Comparison of ENCODE assay signal across 30 mouse cellular contexts in the genomic region with DNA sequence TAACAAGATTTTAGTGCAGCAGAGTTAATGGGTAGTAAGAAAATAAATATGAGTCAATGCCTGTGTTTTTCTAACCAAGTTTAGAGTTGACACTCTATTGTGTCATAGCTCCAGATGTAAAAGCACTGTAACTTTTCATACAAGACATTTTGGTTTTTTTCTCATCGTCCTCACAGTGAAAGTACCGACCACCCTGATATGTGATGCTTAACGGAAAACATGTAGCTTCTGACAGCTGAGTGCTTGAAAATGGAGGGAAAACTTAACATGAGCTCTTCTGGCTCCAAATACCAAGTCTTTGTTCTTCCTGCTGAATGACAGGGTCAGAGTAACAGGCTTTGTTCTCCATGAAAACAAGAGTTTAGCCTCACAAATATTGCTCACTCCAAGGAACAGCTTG.
A peak's percentile ranks its signal among the peaks of the same experiment; 100 is the strongest.
DNase-seq lines count a peak whose midpoint lies in the region; ATAC-seq and TF ChIP-seq lines count a peak whose summit lies in the region.
"Had no signal": no experiment of that assay in that cellular context is flagged by ENCODE, and none has a peak within 500 bp of the region (broad histone marks: within the 10 kb centered on the region; RNA-seq: fewer than 3 reads in every experiment).

No protein-coding gene starts in this region.

- no peak overlapping the region for H3K4me3 ChIP-seq in forebrain, embryonic 14.5 days (ENCODE audit: low read depth, low read length)
- H3K4me3 ChIP-seq in forebrain, embryonic 13.5 days = no peak overlapping the region
- no peak overlapping the region for H3K4me3 ChIP-seq in lung, embryonic 14.5 days (ENCODE audit: low read depth, low read length)
- H3K4me3 ChIP-seq in lung, postnatal 0 days (ENCODE audit: low read depth, low read length) = no peak overlapping the region
- no peak overlapping the region for H3K4me3 ChIP-seq in limb, embryonic 10.5 days
- H3K4me3 ChIP-seq: embryonic facial prominence, embryonic 13.5 days; liver, embryonic 15.5 days; lung, embryonic 15.5 days; megakaryocyte, embryonic 14.5 days; midbrain, embryonic 15.5 days had no signal

- no peaks in the 10 kb centered on the region for H3K36me3 ChIP-seq in forebrain, embryonic 14.5 days (ENCODE audit: control insufficient read depth, insufficient read depth, low read length)
- no peaks in the 10 kb centered on the region for H3K36me3 ChIP-seq in forebrain, embryonic 13.5 days (ENCODE audit: poor library complexity, severe bottlenecking)
- H3K36me3 ChIP-seq in lung, embryonic 14.5 days (ENCODE audit: insufficient read depth) = no peaks in the 10 kb centered on the region
- H3K36me3 ChIP-seq in lung, postnatal 0 days (ENCODE audit: insufficient read depth, low read length) = no peaks in the 10 kb centered on the region
- no peaks in the 10 kb centered on the region for H3K36me3 ChIP-seq in limb, embryonic 10.5 days
- H3K36me3 ChIP-seq: embryonic facial prominence, embryonic 13.5 days; liver, embryonic 15.5 days; lung, embryonic 15.5 days; midbrain, embryonic 15.5 days had no signal

- no peak for TF ChIP-seq EP300 in lung, postnatal 0 days (IDR thresholded peaks at IDR 0.05)

- no peak overlapping the region for H3K27ac ChIP-seq in forebrain, embryonic 14.5 days (ENCODE audit: low read depth, low read length)
- no peak overlapping the region for H3K27ac ChIP-seq in forebrain, embryonic 13.5 days
- H3K27ac ChIP-seq in lung, embryonic 14.5 days (ENCODE audit: low read depth) = no peak overlapping the region
- H3K27ac ChIP-seq in lung, postnatal 0 days (ENCODE audit: low read length) = no peak overlapping the region
- peak overlapping the region; percentile 70; the same call in 1 of the 2 replicates for H3K27ac ChIP-seq in limb, embryonic 10.5 days
- H3K27ac ChIP-seq: embryonic facial prominence, embryonic 13.5 days; hindbrain, embryonic 14.5 days; liver, embryonic 15.5 days; lung, embryonic 15.5 days; midbrain, embryonic 15.5 days had no signal

- no peaks in the 10 kb centered on the region for H3K9me3 ChIP-seq in forebrain, embryonic 14.5 days (replicated peaks; ENCODE audit: control insufficient read depth, low read length)
- H3K9me3 ChIP-seq in forebrain, embryonic 13.5 days (replicated peaks) = no peaks in the 10 kb centered on the region
- H3K9me3 ChIP-seq in lung, embryonic 14.5 days (ENCODE audit: low read depth, low read length) = no peaks in the 10 kb centered on the region
- H3K9me3 ChIP-seq in lung, postnatal 0 days (ENCODE audit: low read length) = no peaks in the 10 kb centered on the region
- no peaks in the 10 kb centered on the region for H3K9me3 ChIP-seq in limb, embryonic 10.5 days (replicated peaks)
- H3K9me3 ChIP-seq: embryonic facial prominence, embryonic 13.5 days; liver, embryonic 15.5 days; lung, embryonic 15.5 days; midbrain, embryonic 15.5 days had no signal

- whole genome bisulfite sequencing in forebrain, embryonic 14.5 days = 34% methylated on average over 3 of the region's 3 CpGs
- 28% methylated on average over 3 of the region's 3 CpGs for WGBS in forebrain, embryonic 13.5 days
- 40% methylated on average over 3 of the region's 3 CpGs for WGBS in lung, embryonic 14.5 days
- WGBS in lung, postnatal 0 days = 58% methylated on average over 3 of the region's 3 CpGs
- 61% methylated on average over 3 of the region's 3 CpGs for WGBS in limb, embryonic 10.5 days

- 0 out of 2 replicates have a peak, but pooled peaks have one; percentile 12 for ATAC-seq in forebrain, embryonic 14.5 days
- no peak for ATAC-seq in forebrain, embryonic 13.5 days
- ATAC-seq in lung, embryonic 14.5 days (ENCODE audit: insufficient read depth) = no peak
- ATAC-seq in lung, postnatal 0 days = no peak
- ATAC-seq: activated CD4-positive, CD25-positive, alpha-beta regulatory T cell, adult 4 months; CD4-positive, CD25-positive, alpha-beta regulatory T cell, adult 4 months; intestine, postnatal 0 days; midbrain, embryonic 15.5 days had no signal

- no peak for DNase-seq in forebrain, embryonic 14.5 days (ENCODE audit: low spot score)
- peak; percentile 5 for DNase-seq in lung, embryonic 14.5 days
- DNase-seq in lung, postnatal 0 days (ENCODE audit: low spot score) = no peak
- DNase-seq in limb, embryonic 10.5 days (ENCODE audit: low spot score) = no peak
- DNase-seq in retina, embryonic 14.5 days (ENCODE audit: low spot score) = peak; percentile 48
- no peak for DNase-seq in heart, adult 18-20 months
- DNase-seq: adrenal gland, adult 2 months; adrenal gland, postnatal 36 days; cerebellum, adult 2 months; cerebellum, postnatal 14 days; gastrocnemius, postnatal 10 days; heart, postnatal 14 days; kidney, adult 9 months; kidney, postnatal 10 days; layer of hippocampus, adult 9-11 months; lung, postnatal 36 days; right cerebral cortex, adult 18-20 months; right cerebral cortex, postnatal 4 days; thymus, adult 2 months; thymus, postnatal 36 days had no signal

- no peak overlapping the region for H3K9ac ChIP-seq in forebrain, embryonic 14.5 days (ENCODE audit: low read length)
- no peak overlapping the region for H3K9ac ChIP-seq in forebrain, embryonic 13.5 days
- no peak overlapping the region for H3K9ac ChIP-seq in lung, embryonic 14.5 days
- H3K9ac ChIP-seq in lung, postnatal 0 days (replicated peaks; ENCODE audit: low read depth) = no peak overlapping the region
- H3K9ac ChIP-seq: embryonic facial prominence, embryonic 13.5 days; hindbrain, embryonic 14.5 days; liver, embryonic 15.5 days; lung, embryonic 15.5 days; midbrain, embryonic 15.5 days had no signal

- TF ChIP-seq CTCF in lung, embryonic 14.5 days (IDR thresholded peaks at IDR 0.05; ENCODE audit: low read depth) = no peak
- no peak for TF ChIP-seq CTCF in lung, postnatal 0 days (IDR thresholded peaks at IDR 0.05)

- no peaks in the 10 kb centered on the region for H3K27me3 ChIP-seq in forebrain, embryonic 14.5 days (replicated peaks; ENCODE audit: control insufficient read depth, insufficient read depth, low read length)
- no peaks in the 10 kb centered on the region for H3K27me3 ChIP-seq in forebrain, embryonic 13.5 days
- H3K27me3 ChIP-seq in lung, embryonic 14.5 days (ENCODE audit: insufficient read depth, low read length) = no peaks in the 10 kb centered on the region
- no peaks in the 10 kb centered on the region for H3K27me3 ChIP-seq in lung, postnatal 0 days (replicated peaks; ENCODE audit: insufficient read depth, low read length)
- no peaks in the 10 kb centered on the region for H3K27me3 ChIP-seq in limb, embryonic 10.5 days (ENCODE audit: low read depth, poor library complexity, severe bottlenecking)
- H3K27me3 ChIP-seq: embryonic facial prominence, embryonic 13.5 days; liver, embryonic 15.5 days; lung, embryonic 15.5 days; megakaryocyte, embryonic 14.5 days; midbrain, embryonic 15.5 days had no signal

- H3K4me2 ChIP-seq in forebrain, embryonic 14.5 days (ENCODE audit: low read length) = no peak overlapping the region
- H3K4me2 ChIP-seq in forebrain, embryonic 13.5 days = no peak overlapping the region
- no peak overlapping the region for H3K4me2 ChIP-seq in lung, embryonic 14.5 days
- no peak overlapping the region for H3K4me2 ChIP-seq in lung, postnatal 0 days (replicated peaks; ENCODE audit: low read depth, low read length)
- H3K4me2 ChIP-seq: embryonic facial prominence, embryonic 13.5 days; hindbrain, embryonic 14.5 days; liver, embryonic 15.5 days; lung, embryonic 15.5 days; midbrain, embryonic 15.5 days had no signal

- H3K4me1 ChIP-seq in forebrain, embryonic 14.5 days (ENCODE audit: control insufficient read depth, insufficient read depth, low read length) = peaks cover 4% of the 10 kb centered on the region; the same call in 1 of the 2 replicates
- peaks cover 9% of the 10 kb centered on the region for H3K4me1 ChIP-seq in forebrain, embryonic 13.5 days
- no peaks in the 10 kb centered on the region for H3K4me1 ChIP-seq in lung, embryonic 14.5 days (ENCODE audit: insufficient read depth)
- H3K4me1 ChIP-seq in lung, postnatal 0 days (ENCODE audit: insufficient read depth, low read depth, low read length) = no peaks in the 10 kb centered on the region
- peaks cover 35% of the 10 kb centered on the region for H3K4me1 ChIP-seq in limb, embryonic 10.5 days
- H3K4me1 ChIP-seq: embryonic facial prominence, embryonic 13.5 days; liver, embryonic 15.5 days; lung, embryonic 15.5 days; megakaryocyte, embryonic 14.5 days; midbrain, embryonic 15.5 days had no signal

Comparison
In these comparisons a context has a peak if more than half of its experiments do, and no peak if none do; other contexts are left out.
1. DNase-seq: peak in lung, embryonic 14.5 days (single experiment) and retina, embryonic 14.5 days (single experiment); none in forebrain, embryonic 14.5 days (single experiment), lung, postnatal 0 days (single experiment), limb, embryonic 10.5 days (single experiment) and heart, adult 18-20 months (0 of 2).